Mouse (Mus musculus) heart, postnatal 25 days (tissue): ENCODE results near the gene Olfr66. TPM values are rescaled to one million over a fixed set of nuclear protein-coding genes. Genes with fewer than 3 reads are reported as not detected.

Experiments used
- DNase-seq: peaks from one replicate; pipeline ENCODE4 v3.0.0; 2022; ENCODE audit warnings: low spot score
- intact Hi-C: fragments of 180-260 bp; cut with DNase I; formaldehyde crosslinking; loops from one replicate; pipeline ENCODE4 v1.15.1; 2025
- total RNA-seq, 2 experiments: library from RNA; stranded (reverse); gene quantifications; 2 replicates each; pipeline ENCODE4 v1.2.3; 2021

The Olfr66 gene
- total RNA-seq, result not detected

DNA sequence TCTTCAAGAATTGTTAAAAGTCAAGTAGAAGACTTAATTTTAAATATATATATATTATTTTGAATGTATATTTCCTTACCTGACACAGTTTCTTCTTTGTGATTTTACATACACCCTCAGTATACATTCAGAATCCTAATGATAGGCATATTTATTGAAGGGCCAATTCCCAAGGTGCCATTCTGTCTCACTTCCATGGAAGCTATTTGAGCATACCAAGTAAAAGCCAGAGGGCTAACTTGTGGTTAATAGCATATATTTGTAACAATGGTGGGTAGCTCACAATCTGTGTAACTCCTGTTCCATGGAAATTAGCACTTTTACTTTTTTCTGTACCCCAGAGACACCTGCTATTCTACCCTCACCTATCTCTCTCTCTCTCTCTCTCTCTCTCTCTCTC is at the start of gene Olfr66:
TSS of gene Olfr66 (minus strand) at position 101 of the 400 bp plus-strand sequence.
- no peak for DNase-seq
- intact Hi-C loops, result no loop called here

- intact Hi-C loops, result no loop called here
- DNase-seq, result no peak
Observed at GRCm38 (mm10) chr7:103934264-103934663, 48.2 kb upstream of the Olfr66 start, which contains the start of gene Olfr632. Olfr632 (plus strand) TSS chr7:103934347.

- intact Hi-C loops, result no loop called here
- DNase-seq, result no peak
Observed at GRCm38 (mm10) chr7:103928525-103928924, 42.5 kb upstream of the Olfr66 start, which contains the start of gene Olfr631. Olfr631 (plus strand) TSS chr7:103928825.

GRCm38 (mm10) chr7:103915338-103915737 is 29.3 kb upstream of the Olfr66 start:
- no peak for DNase-seq
- intact Hi-C loops, result no loop called here

- intact Hi-C loops, result loop anchor here (1.0 kb wide), 1 partner anchor 120 kb away; no protein-coding TSS in a partner anchor
- no peak for DNase-seq
Observed at GRCm38 (mm10) chr7:103912969-103913511, 27.0 kb upstream of the Olfr66 start.

DNA sequence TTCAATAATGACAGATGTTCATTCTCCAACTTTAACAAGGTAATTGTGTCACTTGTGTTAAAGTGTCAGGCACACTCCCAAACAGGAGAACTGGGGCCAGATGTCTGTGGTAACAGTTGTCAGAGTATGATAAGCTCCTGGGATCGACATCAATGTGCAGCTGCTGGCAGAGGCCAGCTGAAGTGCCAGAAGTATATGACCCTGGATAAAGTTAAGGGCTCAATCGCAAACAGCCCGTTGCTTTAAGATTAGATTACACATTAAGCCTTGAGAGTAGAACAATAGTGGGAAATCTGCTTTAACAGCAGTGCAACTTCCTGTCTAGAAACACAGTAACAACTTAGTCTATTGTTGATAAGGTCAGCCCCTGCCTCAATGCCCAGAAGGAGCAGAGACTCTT is 24.0 kb upstream of the Olfr66 start:
- intact Hi-C loops, result no loop called here
- DNase-seq, result no peak

- intact Hi-C loops, result no loop called here
Observed at GRCm38 (mm10) chr7:103903187-103903586, 17.1 kb upstream of the Olfr66 start, which contains the start of gene Olfr65. Olfr65 (plus strand) TSS chr7:103903487.

GRCm38 (mm10) chr7:103894385-103894784 is 8.3 kb upstream of the Olfr66 start, which contains the start of gene Olfr64:
Olfr64 (minus strand) TSS chr7:103894485.
- intact Hi-C loops, result no loop called here
- no peak for DNase-seq

More at GRCm38 (mm10) chr7:103903187-103903586, 17.1 kb upstream of the Olfr66 start, which contains the start of gene Olfr65:
- no peak for DNase-seq

- DNase-seq, result no peak
- intact Hi-C loops, result no loop called here
Observed at GRCm38 (mm10) chr7:103877093-103877492, 9.0 kb downstream of the Olfr66 start.

GRCm38 (mm10) chr7:103874451-103874850 is 11.6 kb downstream of the Olfr66 start:
- no peak for DNase-seq
- intact Hi-C loops, result loop anchor here (5.0 kb wide), 1 partner anchor 82 kb away; the partner anchor contains the start of gene Olfr67

GRCm38 (mm10) chr7:103873064-103873463 is 13.0 kb downstream of the Olfr66 start:
- no peak for DNase-seq
- intact Hi-C loops, result loop anchor here (5.0 kb wide), 1 partner anchor 81 kb away; the partner anchor contains the start of gene Olfr67

GRCm38 (mm10) chr7:103870667-103871066 is 15.4 kb downstream of the Olfr66 start:
- no peak for DNase-seq
- intact Hi-C loops, result loop anchor here (5.0 kb wide), 1 partner anchor 78 kb away; the partner anchor contains the start of gene Olfr67

GRCm38 (mm10) chr7:103865716-103866115 is 20.3 kb downstream of the Olfr66 start:
- intact Hi-C loops, result no loop called here
- no peak for DNase-seq

- no peak for DNase-seq
- intact Hi-C loops, result no loop called here
Observed at GRCm38 (mm10) chr7:103861531-103861930, 24.5 kb downstream of the Olfr66 start.

DNA sequence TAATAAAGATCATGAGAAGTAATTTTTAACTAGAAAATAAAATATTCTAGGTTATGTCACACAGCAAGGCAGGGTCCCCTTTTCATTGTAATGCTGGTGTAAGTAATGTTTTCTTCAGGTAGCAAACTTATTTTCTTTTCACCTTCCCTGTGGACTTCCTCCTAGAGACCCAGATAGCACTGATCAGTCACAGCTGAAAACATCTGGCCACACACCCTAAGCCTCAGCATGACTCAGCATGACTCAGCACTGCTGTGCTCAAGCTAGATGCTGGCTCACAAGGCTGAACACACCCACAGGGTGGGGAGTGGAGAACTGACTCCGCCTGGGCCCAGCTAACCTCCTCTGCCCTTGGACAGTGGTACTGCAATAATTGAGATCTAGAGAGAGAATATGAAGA is 25.2 kb downstream of the Olfr66 start:
- peak; percentile 7 for DNase-seq
- intact Hi-C loops, result no loop called here

GRCm38 (mm10) chr7:103859076-103859475 is 27.0 kb downstream of the Olfr66 start:
- intact Hi-C loops, result no loop called here
- DNase-seq, result no peak

- intact Hi-C loops, result no loop called here
Observed at GRCm38 (mm10) chr7:103854669-103855068, 31.4 kb downstream of the Olfr66 start.

GRCm38 (mm10) chr7:103853090-103853489 is 33.0 kb downstream of the Olfr66 start, which contains the start of gene Hbb-y:
Hbb-y (minus strand) TSS chr7:103853216.
- intact Hi-C loops, result no loop called here
- DNase-seq, result no peak

More at GRCm38 (mm10) chr7:103854669-103855068, 31.4 kb downstream of the Olfr66 start:
- no peak for DNase-seq

DNA sequence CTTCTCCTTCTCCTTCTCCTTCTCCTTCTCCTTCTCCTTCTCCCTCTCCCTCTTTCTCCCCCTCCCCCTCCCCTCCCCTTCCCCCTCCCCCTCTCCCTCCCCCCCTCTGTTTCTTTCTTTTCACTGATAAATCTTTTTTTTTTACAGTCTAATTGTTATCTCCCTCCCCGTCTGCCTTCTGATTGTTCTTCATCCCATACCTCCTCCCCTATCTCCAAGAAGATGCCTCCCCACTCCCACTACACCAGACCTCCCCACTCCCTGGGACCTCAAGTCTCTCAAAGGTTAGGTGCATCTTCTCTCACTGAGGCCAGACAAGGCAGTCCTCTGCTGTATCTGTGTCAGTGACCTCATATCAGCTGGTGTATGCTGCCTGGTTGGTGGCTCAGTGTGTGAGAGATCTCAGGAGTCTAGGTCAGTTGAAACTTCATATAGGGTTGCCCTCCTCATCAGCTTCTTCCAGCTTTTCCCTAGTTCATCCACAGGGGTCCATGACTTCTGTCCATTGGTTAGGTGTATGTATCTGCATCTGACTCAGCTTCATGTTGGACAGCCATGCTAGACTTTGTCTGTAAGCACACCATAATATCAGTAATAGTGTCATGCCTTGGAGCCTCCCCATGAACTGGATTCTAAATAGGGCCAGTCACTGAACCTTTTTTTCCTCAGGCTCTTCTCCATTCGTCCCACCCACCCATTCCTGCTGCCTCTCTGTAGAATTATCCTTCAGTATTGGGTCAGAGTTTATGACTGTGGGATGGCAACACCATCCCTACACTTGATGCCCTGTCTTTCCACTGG is 41.3 kb downstream of the Olfr66 start:
- no peak for DNase-seq
- intact Hi-C loops, result no loop called here

- DNase-seq, result no peak
- intact Hi-C loops, result no loop called here
Observed at GRCm38 (mm10) chr7:103843034-103843433, 43.0 kb downstream of the Olfr66 start, which contains the start of gene Hbb-bh1. Hbb-bh1 (minus strand) TSS chr7:103843164.

- intact Hi-C loops, result no loop called here
- no peak for DNase-seq
Observed at GRCm38 (mm10) chr7:103840268-103840667, 45.8 kb downstream of the Olfr66 start, which contains the start of gene Hbb-bh2. Hbb-bh2 (minus strand) TSS chr7:103840520.
